Mouse (Mus musculus) intestine, postnatal 0 days (tissue): Measurements from ENCODE around the gene Ssu2. TPM values are rescaled to one million over a fixed set of nuclear protein-coding genes. Genes with fewer than 3 reads are reported as not detected.

Source experiments
- ATAC-seq: fragments of 200-750 bp; cut with Nextera tagmentation; 2 replicates; pipeline ENCODE4 v1.8.0; 2017; ENCODE audit warnings: mild to moderate bottlenecking, moderate TSS enrichment, moderate library complexity
- H3K27ac ChIP-seq: fragments of 300-500 bp; sonication (generic); 2 replicates; pipeline ENCODE4 v1.5.1; 2014; ENCODE audit warnings: mild to moderate bottlenecking, low read depth, low read length, moderate library complexity
- H3K27me3 ChIP-seq: fragments of 300-500 bp; sonication (generic); replicated peaks from 2 replicates; pipeline ENCODE4 v1.6.1; 2014; ENCODE audit warnings: low read length, mixed read lengths; ENCODE audit not compliant: control insufficient read depth, insufficient read depth
- H3K36me3 ChIP-seq: fragments of 300-500 bp; sonication (generic); 2 replicates; pipeline ENCODE4 v1.6.1; 2014; ENCODE audit warnings: mild to moderate bottlenecking, moderate library complexity; ENCODE audit not compliant: control insufficient read depth, insufficient read depth
- H3K4me1 ChIP-seq: fragments of 300-500 bp; sonication (generic); replicated peaks from 2 replicates; pipeline ENCODE4 v1.6.1; 2014; ENCODE audit warnings: antibody characterized with exemption, low read length, mixed read lengths; ENCODE audit not compliant: control insufficient read depth, insufficient read depth
- H3K4me2 ChIP-seq: fragments of 300-500 bp; sonication (generic); replicated peaks from 2 replicates; pipeline ENCODE4 v1.6.1; 2014; ENCODE audit warnings: low read depth, mild to moderate bottlenecking, moderate library complexity
- H3K4me3 ChIP-seq: fragments of 300-500 bp; sonication (generic); 2 replicates; pipeline ENCODE4 v1.5.1; 2014; ENCODE audit warnings: low read depth, low read length
- H3K9ac ChIP-seq: fragments of 300-500 bp; sonication (generic); 2 replicates; pipeline ENCODE4 v1.6.1; 2014; ENCODE audit warnings: mild to moderate bottlenecking, low read depth, low read length
- H3K9me3 ChIP-seq: fragments of 300-500 bp; sonication (generic); 2 replicates; pipeline ENCODE4 v1.6.1; 2016; ENCODE audit warnings: mixed run types; ENCODE audit not compliant: control insufficient read depth
- CTCF ChIP-seq: sonication (generic); IDR thresholded peaks from 2 replicates; pipeline ENCODE4 v1.5.1; 2016; ENCODE audit warnings: low read depth, mild to moderate bottlenecking, control low read depth, antibody characterized with exemption, moderate library complexity
- WGBS: fragments of 180-500 bp; shearing (Covaris S2); extraction: QIAGEN DNeasy Blood & Tissue Kit; methylation state at CpG from one replicate; pipeline ENCODE4 v1.1.7; 2014; 5-methylcytosine and 5-hydroxymethylcytosine counted together
- polyA plus RNA-seq: library from polyadenylated mRNA; unstranded; fragments of >200 nt; fragmentation: Nextera tagmentation; extraction: Ambion mirVana; gene quantifications from 2 replicates; pipeline ENCODE4 v1.2.1, GENCODE M21; 2015

The Ssu2 gene
- polyA plus RNA-seq, 1 experiment from 2014 or later = 4.1 TPM

- no peak for TF ChIP-seq CTCF
- H3K27me3 ChIP-seq = no peaks in the 10 kb centered on the region
- no peaks in the 10 kb centered on the region for H3K4me1 ChIP-seq
- H3K27ac ChIP-seq = no peak overlapping the region
- H3K36me3 ChIP-seq = no peaks in the 10 kb centered on the region
- H3K9ac ChIP-seq = no peak overlapping the region
- 93% methylated on average over 5 of the region's 5 CpGs for WGBS
- no peak for ATAC-seq
- H3K4me3 ChIP-seq = no peak overlapping the region
- no peaks in the 10 kb centered on the region for H3K9me3 ChIP-seq
- H3K4me2 ChIP-seq = no peak overlapping the region
Measured at GRCm38 (mm10) chr6:112330520-112331222, 57.2 kb downstream of the Ssu2 start.

GRCm38 (mm10) chr6:112327793-112328192 is 60.0 kb downstream of the Ssu2 start:
- WGBS = 81% methylated on average over 5 of the region's 5 CpGs
- H3K27me3 ChIP-seq = no peaks in the 10 kb centered on the region

GRCm38 (mm10) chr6:112325213-112325612 is 62.6 kb downstream of the Ssu2 start:
- H3K27me3 ChIP-seq = no peaks in the 10 kb centered on the region
- H3K4me1 ChIP-seq = no peaks in the 10 kb centered on the region
- WGBS = 84% methylated on average over 3 of the region's 3 CpGs
- no peak overlapping the region for H3K4me3 ChIP-seq
- ATAC-seq = no peak
- TF ChIP-seq CTCF = no peak
- H3K4me2 ChIP-seq = no peak overlapping the region
- no peak overlapping the region for H3K9ac ChIP-seq
- H3K9me3 ChIP-seq = no peaks in the 10 kb centered on the region
- H3K36me3 ChIP-seq = no peaks in the 10 kb centered on the region
- no peak overlapping the region for H3K27ac ChIP-seq

More at GRCm38 (mm10) chr6:112327793-112328192, 60.0 kb downstream of the Ssu2 start:
- Histone ChIP-seq H3K4me2 (no peak overlapping the region), H3K36me3 (no peaks in the 10 kb centered on the region), H3K4me3 (no peak overlapping the region), H3K9ac (no peak overlapping the region), H3K4me1 (no peaks in the 10 kb centered on the region), H3K9me3 (no peaks in the 10 kb centered on the region), H3K27ac (no peak overlapping the region)
- TF ChIP-seq CTCF = no peak
- ATAC-seq = no peak

GRCm38 (mm10) chr6:112322916-112323315 is 64.9 kb downstream of the Ssu2 start:
- Histone ChIP-seq H3K36me3 (no peaks in the 10 kb centered on the region), H3K4me3 (no peak overlapping the region), H3K27ac (no peak overlapping the region), H3K27me3 (no peaks in the 10 kb centered on the region), H3K4me2 (no peak overlapping the region), H3K9me3 (no peaks in the 10 kb centered on the region), H3K4me1 (no peaks in the 10 kb centered on the region), H3K9ac (no peak overlapping the region)
- 78% methylated on average over 5 of the region's 5 CpGs for WGBS
- no peak for ATAC-seq
- no peak for TF ChIP-seq CTCF

- no peaks in the 10 kb centered on the region for H3K4me1 ChIP-seq
- no peak for TF ChIP-seq CTCF
- no peak overlapping the region for H3K4me2 ChIP-seq
- H3K36me3 ChIP-seq = no peaks in the 10 kb centered on the region
- H3K27ac ChIP-seq = no peak overlapping the region
- WGBS = 66% methylated on average over 5 of the region's 5 CpGs
- H3K27me3 ChIP-seq = no peaks in the 10 kb centered on the region
- no peak overlapping the region for H3K9ac ChIP-seq
- ATAC-seq = no peak
- no peak overlapping the region for H3K4me3 ChIP-seq
- H3K9me3 ChIP-seq = no peaks in the 10 kb centered on the region
Measured at GRCm38 (mm10) chr6:112320679-112321078, 67.1 kb downstream of the Ssu2 start.

- Histone ChIP-seq H3K36me3 (no peaks in the 10 kb centered on the region), H3K4me1 (no peaks in the 10 kb centered on the region), H3K9me3 (no peaks in the 10 kb centered on the region), H3K4me2 (no peak overlapping the region), H3K4me3 (no peak overlapping the region), H3K27ac (no peak overlapping the region), H3K27me3 (no peaks in the 10 kb centered on the region), H3K9ac (no peak overlapping the region)
- no peak for TF ChIP-seq CTCF
- ATAC-seq = no peak
- 89% methylated on average over 4 of the region's 4 CpGs for WGBS
Measured at GRCm38 (mm10) chr6:112319449-112319848, 68.4 kb downstream of the Ssu2 start.
